Mouse (Mus musculus) midbrain, embryonic 15.5 days (tissue): Measurements from ENCODE around the gene Med21. TPM values are rescaled to one million over a fixed set of nuclear protein-coding genes. Genes with fewer than 3 reads are reported as not detected.

ENCODE experiments used
- ATAC-seq: fragments of 200-750 bp; cut with Nextera tagmentation; replicated peaks from 2 replicates; pipeline ENCODE4 v1.8.0; 2017; ENCODE audit warnings: moderate TSS enrichment
- H3K27ac ChIP-seq: fragments of 300-500 bp; sonication (generic); 2 replicates; pipeline ENCODE4 v1.5.1; 2015; ENCODE audit warnings: mild to moderate bottlenecking, inconsistent platforms
- H3K27me3 ChIP-seq: fragments of 300-500 bp; sonication (generic); replicated peaks from 2 replicates; pipeline ENCODE4 v1.6.1; 2015; ENCODE audit warnings: inconsistent platforms
- H3K36me3 ChIP-seq: fragments of 300-500 bp; sonication (generic); replicated peaks from 2 replicates; pipeline ENCODE4 v1.6.1; 2015; ENCODE audit warnings: inconsistent platforms
- H3K4me1 ChIP-seq: fragments of 300-500 bp; sonication (generic); 2 replicates; pipeline ENCODE4 v1.6.1; 2015; ENCODE audit warnings: inconsistent platforms
- H3K4me2 ChIP-seq: fragments of 300-500 bp; sonication (generic); 2 replicates; pipeline ENCODE4 v1.6.1; 2015; ENCODE audit warnings: inconsistent platforms, mild to moderate bottlenecking, moderate library complexity
- H3K4me3 ChIP-seq: fragments of 300-500 bp; sonication (generic); 2 replicates; pipeline ENCODE4 v1.5.1; 2015; ENCODE audit warnings: mild to moderate bottlenecking, inconsistent platforms
- H3K9ac ChIP-seq: fragments of 300-500 bp; sonication (generic); 2 replicates; pipeline ENCODE4 v1.6.1; 2015; ENCODE audit warnings: mild to moderate bottlenecking, inconsistent platforms
- H3K9me3 ChIP-seq: fragments of 300-500 bp; sonication (generic); 2 replicates; pipeline ENCODE4 v1.6.1; 2016; ENCODE audit warnings: inconsistent platforms
- WGBS: fragments of 180-500 bp; shearing (Covaris S2); methylation state at CpG from one replicate; pipeline ENCODE4 v1.1.7; 2015; ENCODE audit warnings: mixed read lengths; 5-methylcytosine and 5-hydroxymethylcytosine counted together
- polyA plus RNA-seq: library from polyadenylated mRNA; unstranded; fragments of >200 nt; fragmentation: Nextera tagmentation; extraction: Ambion mirVana; gene quantifications from 2 replicates; pipeline ENCODE4 v1.2.1, GENCODE M21; 2015

The Med21 gene
- polyA plus RNA-seq, 1 experiment from 2014 or later: 99.3 TPM

DNA sequence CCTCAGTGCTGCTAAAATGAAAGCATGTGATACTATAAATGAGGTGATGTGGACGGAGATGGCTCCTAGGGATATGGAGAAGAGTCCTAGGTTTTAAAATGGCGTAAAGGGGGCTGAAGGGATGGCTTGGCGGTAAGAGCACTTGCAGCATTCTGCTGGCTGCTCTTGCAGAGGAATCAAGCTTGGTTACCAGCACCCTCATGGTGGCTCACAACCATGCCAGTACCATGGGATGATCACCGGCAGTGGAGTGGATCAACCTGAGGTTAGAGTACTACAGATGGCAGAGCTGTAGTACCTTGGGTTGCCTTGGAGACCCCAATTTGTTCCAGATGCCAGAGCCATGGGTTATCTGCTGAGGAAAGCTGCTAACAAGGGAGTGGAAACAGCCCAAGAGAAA lies 56.0 kb downstream of the Med21 start:
- no peak for ATAC-seq
- no peak overlapping the region for H3K27ac ChIP-seq

More for the DNA sequence above, 56.0 kb downstream of the Med21 start:
- H3K27me3 ChIP-seq: no peaks in the 10 kb centered on the region
- H3K4me2 ChIP-seq: no peak overlapping the region
- H3K4me3 ChIP-seq: no peak overlapping the region
- no peaks in the 10 kb centered on the region for H3K4me1 ChIP-seq
- WGBS: 94% methylated on average over 4 of the region's 4 CpGs
- H3K36me3 ChIP-seq: no peaks in the 10 kb centered on the region
- no peak overlapping the region for H3K9ac ChIP-seq
- H3K9me3 ChIP-seq: no peaks in the 10 kb centered on the region

Other genes starting within 250 kb of the Med21 start
- 8.4 and 9.3 TPM in 2 replicates for gene Itpr2, start 140.3 kb upstream of the Med21 start, polyA plus RNA-seq
- gene Fgfr1op2, start 65.3 kb upstream of the Med21 start, polyA plus RNA-seq: 38.7 and 38.8 TPM in 2 replicates
- 51.8 and 57.6 TPM in 2 replicates for gene Ints13, start 64.7 kb upstream of the Med21 start, polyA plus RNA-seq
- gene Tm7sf3, start 277 bp downstream of the Med21 start, polyA plus RNA-seq: 26.8 and 30.0 TPM in 2 replicates
- gene Stk38l, start 82.4 kb downstream of the Med21 start, polyA plus RNA-seq: 15.4 and 16.3 TPM in 2 replicates
- gene Arntl2, start 153.5 kb downstream of the Med21 start, polyA plus RNA-seq: 2.7 and 4.7 TPM in 2 replicates
- not detected in 2 replicates for gene Smco2, start 207.6 kb downstream of the Med21 start, polyA plus RNA-seq
- 16.1 and 17.8 TPM in 2 replicates for gene Ppfibp1, start 245.9 kb downstream of the Med21 start, polyA plus RNA-seq